Mouse (Mus musculus): ENCODE results near the gene Sh3d21. TPM values are rescaled to one million over a fixed set of nuclear protein-coding genes. Genes with fewer than 3 reads are reported as not detected.

Gene Sh3d21
- polyA plus RNA-seq, 1 experiment from 2014 or later = 9.2 TPM

- Histone ChIP-seq H3K27me3 (ENCODE audit: control insufficient read depth, insufficient read depth, low read depth, low read length) (no peaks in the 10 kb centered on the region), H3K9me3 (ENCODE audit: control insufficient read depth, low read length) (peaks cover 2% of the 10 kb centered on the region; the same call in 1 of the 2 replicates), H3K9ac (ENCODE audit: low read length) (0 out of 2 replicates have a peak overlapping the region, but pooled peaks have one; percentile 14), H3K36me3 (ENCODE audit: control insufficient read depth, insufficient read depth, low read length) (peaks cover 9% of the 10 kb centered on the region), H3K27ac (ENCODE audit: low read length) (peak overlapping the region; percentile 17; the same call in 1 of the 2 replicates), H3K4me3 (ENCODE audit: low read length) (no peak overlapping the region), H3K4me2 (ENCODE audit: low read depth, low read length) (no peak overlapping the region), H3K4me1 (replicated peaks; ENCODE audit: control insufficient read depth, insufficient read depth, low read length) (peaks cover 63% of the 10 kb centered on the region)
- 72% methylated on average over 16 of the region's 16 CpGs for WGBS
- ATAC-seq (ENCODE audit: low read depth) = no peak
Observed at GRCm38 (mm10) chr4:126151701-126152440, 11.4 kb downstream of the Sh3d21 start.

GRCm38 (mm10) chr4:126150949-126151320, 12.4 kb downstream of the Sh3d21 start:
- H3K27ac ChIP-seq (ENCODE audit: low read length) = peak overlapping the region; percentile 98
- WGBS = 36% methylated on average over 6 of the region's 6 CpGs
- peak overlapping the region; percentile 38; the same call in 1 of the 2 replicates for H3K9ac ChIP-seq (ENCODE audit: low read length)

DNA sequence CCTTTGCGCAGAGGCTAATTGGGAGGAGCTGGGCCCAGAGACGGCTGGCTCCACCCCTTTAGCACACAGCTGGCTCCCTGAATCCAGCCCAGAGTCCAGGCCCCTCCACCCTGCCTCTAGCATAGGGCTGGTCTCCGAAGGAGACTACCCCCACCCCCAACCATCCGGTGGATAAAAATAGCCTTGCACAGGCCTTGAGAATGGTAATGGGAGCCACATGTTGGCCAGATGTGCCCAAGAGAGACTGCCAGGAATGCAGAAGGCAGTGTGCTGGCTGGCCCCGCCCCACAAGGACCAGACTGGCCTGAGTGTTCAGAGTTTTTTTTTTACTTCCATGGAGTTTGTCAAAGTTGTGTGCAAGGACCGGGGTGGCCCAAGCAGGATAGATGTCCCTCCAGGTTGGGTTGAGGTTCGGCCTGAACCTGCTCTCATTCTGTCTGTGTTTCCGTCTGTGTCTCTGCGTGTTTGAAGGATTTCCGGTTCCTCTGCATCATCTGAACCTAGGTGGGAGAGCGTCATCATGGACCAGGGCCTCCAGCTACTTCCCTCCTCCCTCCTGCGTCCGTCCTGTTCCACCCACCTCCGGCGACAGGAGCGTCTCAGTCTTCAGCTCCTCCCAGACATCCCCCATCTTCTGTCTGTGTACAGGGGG, 12.9 kb downstream of the Sh3d21 start:
- 16% methylated on average over 16 of the region's 16 CpGs for WGBS
- H3K36me3 ChIP-seq (ENCODE audit: control insufficient read depth, insufficient read depth, low read length) = peaks cover 9% of the 10 kb centered on the region
- H3K9me3 ChIP-seq (ENCODE audit: control insufficient read depth, low read length) = no peaks in the 10 kb centered on the region
- peak; percentile 80 for ATAC-seq (ENCODE audit: low read depth)
- peak overlapping the region; percentile 82 for H3K4me3 ChIP-seq (ENCODE audit: low read length)
- H3K4me2 ChIP-seq (ENCODE audit: low read depth, low read length) = peak overlapping the region; percentile 86
- peak overlapping the region; percentile 98 for H3K27ac ChIP-seq (ENCODE audit: low read length)
- H3K4me1 ChIP-seq (replicated peaks; ENCODE audit: control insufficient read depth, insufficient read depth, low read length) = peaks cover 56% of the 10 kb centered on the region
- no peaks in the 10 kb centered on the region for H3K27me3 ChIP-seq (ENCODE audit: control insufficient read depth, insufficient read depth, low read depth, low read length)
- H3K9ac ChIP-seq (ENCODE audit: low read length) = peak overlapping the region; percentile 38; the same call in 1 of the 2 replicates

More at GRCm38 (mm10) chr4:126150949-126151320, 12.4 kb downstream of the Sh3d21 start:
- peak overlapping the region; percentile 86 for H3K4me2 ChIP-seq (ENCODE audit: low read depth, low read length)
- peak overlapping the region; percentile 30 for H3K4me3 ChIP-seq (ENCODE audit: low read length)
- no peaks in the 10 kb centered on the region for H3K9me3 ChIP-seq (ENCODE audit: control insufficient read depth, low read length)
- peaks cover 9% of the 10 kb centered on the region for H3K36me3 ChIP-seq (ENCODE audit: control insufficient read depth, insufficient read depth, low read length)
- peaks cover 59% of the 10 kb centered on the region for H3K4me1 ChIP-seq (replicated peaks; ENCODE audit: control insufficient read depth, insufficient read depth, low read length)
- H3K27me3 ChIP-seq (ENCODE audit: control insufficient read depth, insufficient read depth, low read depth, low read length) = no peaks in the 10 kb centered on the region
- no peak for ATAC-seq (ENCODE audit: low read depth)

DNA sequence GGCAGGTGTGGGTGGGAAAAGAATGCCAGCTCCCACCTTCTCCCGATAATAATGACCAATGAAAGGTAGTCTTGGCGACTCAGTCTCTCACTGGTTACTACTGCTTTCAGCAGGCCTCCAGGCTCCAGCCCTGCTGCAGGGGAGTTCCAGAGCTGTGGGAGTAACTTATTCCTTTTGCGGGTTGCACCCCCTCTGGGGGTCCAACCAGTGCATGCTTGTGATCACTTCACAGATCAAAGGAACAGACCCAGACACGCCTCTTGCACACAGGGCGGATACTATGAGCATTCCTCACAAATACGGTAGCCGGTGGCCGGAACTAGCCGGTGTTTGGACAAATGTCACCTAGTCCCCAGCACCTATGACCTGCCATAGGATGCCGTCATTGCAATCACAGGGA, 13.5 kb downstream of the Sh3d21 start:
- peaks cover 55% of the 10 kb centered on the region for H3K4me1 ChIP-seq (replicated peaks; ENCODE audit: control insufficient read depth, insufficient read depth, low read length)

DNA sequence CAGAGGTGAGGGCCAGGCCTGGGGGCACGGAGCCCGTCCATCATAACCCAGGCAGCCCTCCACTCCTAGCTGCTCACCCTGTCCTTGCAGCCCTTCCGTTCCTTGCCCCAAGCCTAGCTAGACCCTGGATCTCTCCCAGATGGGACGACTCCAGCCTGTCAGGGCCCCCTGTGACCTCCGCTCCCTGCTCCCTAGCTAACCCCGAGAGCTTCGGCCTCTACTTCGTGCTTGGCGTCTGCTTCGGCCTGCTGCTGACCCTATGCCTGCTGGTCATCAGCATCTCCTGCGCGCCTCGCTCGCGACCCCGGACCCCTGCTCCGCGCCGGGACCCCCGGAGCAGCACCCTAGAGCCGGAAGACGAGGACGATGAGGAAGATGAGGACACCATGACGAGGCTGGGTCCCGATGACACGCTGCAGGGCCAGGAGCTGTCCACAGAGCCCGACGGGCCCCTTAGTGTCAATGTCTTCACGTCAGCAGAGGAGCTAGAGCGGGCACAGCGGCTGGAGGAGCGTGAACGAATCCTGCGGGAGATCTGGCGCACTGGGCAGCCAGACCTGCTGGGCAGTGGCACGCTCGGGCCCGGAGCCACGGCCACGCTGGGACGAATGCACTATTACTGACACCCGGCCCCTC, 14.1 kb downstream of the Sh3d21 start:
- Histone ChIP-seq H3K27ac (ENCODE audit: low read length) (peak overlapping the region; percentile 98), H3K4me2 (ENCODE audit: low read depth, low read length) (peak overlapping the region; percentile 86), H3K4me1 (replicated peaks; ENCODE audit: control insufficient read depth, insufficient read depth, low read length) (peaks cover 55% of the 10 kb centered on the region), H3K9ac (ENCODE audit: low read length) (peak overlapping the region; percentile 90), H3K9me3 (ENCODE audit: control insufficient read depth, low read length) (no peaks in the 10 kb centered on the region), H3K27me3 (ENCODE audit: control insufficient read depth, insufficient read depth, low read depth, low read length) (no peaks in the 10 kb centered on the region), H3K4me3 (ENCODE audit: low read length) (peak overlapping the region; percentile 82), H3K36me3 (ENCODE audit: control insufficient read depth, insufficient read depth, low read length) (peaks cover 9% of the 10 kb centered on the region)
- WGBS = 22% methylated on average over 42 of the region's 42 CpGs
- ATAC-seq (ENCODE audit: low read depth) = no peak

More for the DNA sequence above, 13.5 kb downstream of the Sh3d21 start:
- Histone ChIP-seq H3K4me3 (ENCODE audit: low read length) (peak overlapping the region; percentile 82), H3K4me2 (ENCODE audit: low read depth, low read length) (peak overlapping the region; percentile 86), H3K27ac (ENCODE audit: low read length) (peak overlapping the region; percentile 98), H3K9me3 (ENCODE audit: control insufficient read depth, low read length) (no peaks in the 10 kb centered on the region), H3K9ac (ENCODE audit: low read length) (peak overlapping the region; percentile 90), H3K27me3 (ENCODE audit: control insufficient read depth, insufficient read depth, low read depth, low read length) (no peaks in the 10 kb centered on the region), H3K36me3 (ENCODE audit: control insufficient read depth, insufficient read depth, low read length) (peaks cover 9% of the 10 kb centered on the region)
- no peak for ATAC-seq (ENCODE audit: low read depth)
- WGBS = 20% methylated on average over 10 of the region's 10 CpGs

DNA sequence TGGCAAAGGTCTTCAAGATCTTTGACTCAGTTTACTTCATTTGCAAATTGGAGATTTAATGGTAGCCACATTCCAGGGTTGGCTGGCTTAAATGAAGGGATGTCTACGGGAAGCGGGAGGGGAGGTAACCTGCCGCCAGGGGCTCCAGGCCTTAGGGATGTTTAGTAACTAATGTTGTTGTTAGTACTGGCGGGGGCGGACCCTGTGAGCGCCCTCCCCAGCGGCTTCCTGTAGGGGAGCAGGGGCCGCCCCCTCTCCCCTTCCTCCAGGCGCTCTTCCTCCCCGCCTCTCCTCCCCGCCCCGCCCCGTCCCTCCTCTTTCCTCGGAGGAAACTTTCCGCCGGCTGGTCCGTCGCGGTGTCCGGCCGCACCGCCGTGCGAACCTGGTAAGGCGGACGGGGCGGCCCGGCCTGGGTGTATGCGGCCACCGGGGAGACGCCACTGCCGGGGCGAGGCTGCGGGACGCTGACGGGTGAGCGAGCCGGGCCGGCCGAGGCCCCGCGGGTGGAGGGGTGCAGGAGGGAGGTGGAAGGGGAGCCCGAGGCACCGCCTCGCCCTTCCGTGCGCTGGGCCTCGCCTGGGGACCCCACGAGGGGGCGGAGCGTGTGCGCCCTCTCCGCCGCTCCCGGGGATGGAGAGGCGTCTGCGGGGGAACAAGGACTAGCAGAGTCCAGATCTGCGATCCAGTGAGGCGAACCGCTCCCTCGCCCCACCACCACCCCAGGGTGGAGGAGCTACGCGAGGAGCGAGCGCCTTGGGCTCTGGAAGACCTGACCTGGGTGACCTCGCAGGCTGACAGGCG, 14.9 kb downstream of the Sh3d21 start:
- Histone ChIP-seq H3K9ac (ENCODE audit: low read length) (peak overlapping the region; percentile 90), H3K4me1 (replicated peaks; ENCODE audit: control insufficient read depth, insufficient read depth, low read length) (peaks cover 55% of the 10 kb centered on the region), H3K9me3 (ENCODE audit: control insufficient read depth, low read length) (no peaks in the 10 kb centered on the region), H3K36me3 (ENCODE audit: control insufficient read depth, insufficient read depth, low read length) (peaks cover 9% of the 10 kb centered on the region), H3K27ac (ENCODE audit: low read length) (peak overlapping the region; percentile 98), H3K27me3 (ENCODE audit: control insufficient read depth, insufficient read depth, low read depth, low read length) (no peaks in the 10 kb centered on the region), H3K4me2 (ENCODE audit: low read depth, low read length) (peak overlapping the region; percentile 86), H3K4me3 (ENCODE audit: low read length) (peak overlapping the region; percentile 82)
- WGBS = under 1% methylated on average over 61 of the region's 67 CpGs
- peak; percentile 84 for ATAC-seq (ENCODE audit: low read depth)

- ATAC-seq (ENCODE audit: low read depth) = peak; percentile 84
- Histone ChIP-seq H3K4me3 (ENCODE audit: low read length) (peak within 1 kb of the TSS; percentile 82), H3K27me3 (ENCODE audit: control insufficient read depth, insufficient read depth, low read depth, low read length) (no peaks in the 10 kb centered on the region), H3K4me2 (ENCODE audit: low read depth, low read length) (peak within 1 kb of the TSS; percentile 86), H3K4me1 (replicated peaks; ENCODE audit: control insufficient read depth, insufficient read depth, low read length) (peaks cover 52% of the 10 kb centered on the region), H3K9me3 (ENCODE audit: control insufficient read depth, low read length) (no peaks in the 10 kb centered on the region), H3K36me3 (ENCODE audit: control insufficient read depth, insufficient read depth, low read length) (peaks cover 9% of the 10 kb centered on the region), H3K9ac (ENCODE audit: low read length) (peak within 1 kb of the TSS; percentile 90), H3K27ac (ENCODE audit: low read length) (peak within 1 kb of the TSS; percentile 98)
- WGBS = 4% methylated on average over 17 of the region's 24 CpGs
Observed at GRCm38 (mm10) chr4:126147533-126148160, 15.6 kb downstream of the Sh3d21 start, which contains the start of gene Eva1b. Eva1b (plus strand) TSS chr4:126147744.

DNA sequence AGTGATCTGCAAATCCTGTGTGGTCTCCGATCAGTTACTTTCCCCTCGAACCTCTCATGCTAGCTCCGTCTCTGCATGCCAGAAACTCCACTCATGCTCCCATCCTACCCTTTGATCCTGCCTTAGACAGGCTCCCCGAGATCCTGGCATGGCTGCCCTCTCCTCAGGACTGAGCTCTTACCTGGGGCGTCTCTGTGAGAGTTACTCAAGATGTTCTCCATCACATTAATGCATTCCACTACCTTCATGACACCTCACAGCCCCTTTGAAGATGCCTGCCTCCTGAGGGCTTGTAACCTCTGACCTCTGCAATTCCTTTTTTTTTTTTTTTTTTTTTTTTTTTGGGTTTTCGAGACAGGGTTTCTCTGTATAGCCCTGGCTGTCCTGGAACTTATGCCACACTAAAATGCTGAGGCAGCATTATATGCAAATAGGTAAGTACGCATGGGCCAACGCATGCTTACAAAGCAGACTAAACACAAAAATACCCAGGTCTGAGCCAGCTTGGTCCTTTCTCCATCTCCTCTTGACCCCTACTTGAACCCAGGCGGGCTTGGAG, 16.2 kb downstream of the Sh3d21 start:
- H3K9me3 ChIP-seq (ENCODE audit: control insufficient read depth, low read length) = no peaks in the 10 kb centered on the region
- peak overlapping the region; percentile 98 for H3K27ac ChIP-seq (ENCODE audit: low read length)
- peaks cover 50% of the 10 kb centered on the region for H3K4me1 ChIP-seq (replicated peaks; ENCODE audit: control insufficient read depth, insufficient read depth, low read length)
- peaks cover 9% of the 10 kb centered on the region for H3K36me3 ChIP-seq (ENCODE audit: control insufficient read depth, insufficient read depth, low read length)
- H3K4me2 ChIP-seq (ENCODE audit: low read depth, low read length) = peak overlapping the region; percentile 86
- 20% methylated on average over 9 of the region's 9 CpGs for WGBS
- no peak for ATAC-seq (ENCODE audit: low read depth)
- peak overlapping the region; percentile 90; the same call in 1 of the 2 replicates for H3K9ac ChIP-seq (ENCODE audit: low read length)
- no peaks in the 10 kb centered on the region for H3K27me3 ChIP-seq (ENCODE audit: control insufficient read depth, insufficient read depth, low read depth, low read length)
- peak overlapping the region; percentile 82 for H3K4me3 ChIP-seq (ENCODE audit: low read length)

Data from lung, embryonic 16.5 days (tissue).